Mouse (Mus musculus): ENCODE measurements around the gene Ppp2r5d.

Gene Ppp2r5d

GRCm38 (mm10) chr17:46679843-46680759 is 24.8 kb downstream of the Ppp2r5d start:
- DNase-seq: peak; percentile 60 to 73

GRCm38 (mm10) chr17:46678911-46679310 is 26.0 kb downstream of the Ppp2r5d start:
- no peak for DNase-seq

DNA sequence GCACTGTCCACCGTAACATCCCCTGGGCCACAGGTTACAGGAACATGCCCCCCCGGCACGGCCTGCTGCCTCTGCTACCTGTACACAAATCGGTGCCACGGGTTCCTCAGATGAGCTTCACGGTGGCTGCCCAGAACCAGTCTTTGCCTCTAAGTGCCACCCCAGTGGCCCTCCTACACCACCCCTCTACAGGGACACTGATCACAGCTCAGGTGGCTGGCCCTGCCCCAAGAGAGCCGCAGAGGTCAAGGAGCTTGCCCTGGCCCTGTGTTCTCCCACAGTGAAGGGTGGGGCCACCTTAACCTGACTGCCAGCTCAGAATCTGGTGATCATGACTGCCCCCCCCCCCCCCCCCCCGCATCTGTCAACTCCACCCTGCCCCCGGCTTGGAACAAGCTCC is 26.5 kb downstream of the Ppp2r5d start, which contains the start of gene Mea1:
TSS of gene Mea1 (plus strand) at position 378 of the 400 bp plus-strand sequence.
- peak; percentile 30 to 76 for DNase-seq

DNA sequence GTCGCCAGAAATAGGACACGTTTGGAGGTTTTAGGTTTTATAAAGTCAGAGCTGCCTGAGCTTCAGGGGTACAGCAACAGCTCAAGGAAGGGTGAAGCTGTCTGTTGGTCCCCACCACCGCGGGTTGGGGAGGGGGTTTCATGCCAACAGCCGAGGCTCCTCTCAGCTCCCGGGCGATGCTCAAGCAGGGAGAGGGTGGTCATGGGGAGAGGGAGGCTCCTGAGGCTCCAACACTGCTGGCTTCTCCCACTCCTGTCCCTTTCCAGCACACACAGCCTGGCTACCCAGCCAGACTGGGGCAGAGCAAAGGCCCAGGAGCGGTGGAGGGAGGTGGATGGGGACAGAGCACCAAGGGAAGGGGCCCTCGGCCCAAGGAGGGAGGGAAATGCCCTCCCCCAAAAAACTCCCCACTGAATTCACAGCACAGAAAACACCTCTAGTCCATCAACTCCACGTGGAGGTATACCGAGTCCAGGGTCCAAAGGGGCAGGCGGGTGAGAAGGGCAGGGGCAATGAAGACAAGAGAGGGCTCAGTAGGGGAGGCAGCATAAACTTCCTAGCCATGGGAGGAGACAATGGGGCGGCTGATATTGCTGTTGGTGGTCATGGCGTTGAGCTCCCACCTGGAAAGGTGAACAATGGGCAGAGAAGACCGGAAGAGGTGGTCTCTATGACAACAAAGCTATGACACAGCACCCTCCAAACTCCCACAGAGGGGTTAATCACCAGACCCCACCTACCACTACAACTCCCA is 30.2 kb downstream of the Ppp2r5d start:
- DNase-seq: peak in 1 of 2 experiments; percentile 61

DNA sequence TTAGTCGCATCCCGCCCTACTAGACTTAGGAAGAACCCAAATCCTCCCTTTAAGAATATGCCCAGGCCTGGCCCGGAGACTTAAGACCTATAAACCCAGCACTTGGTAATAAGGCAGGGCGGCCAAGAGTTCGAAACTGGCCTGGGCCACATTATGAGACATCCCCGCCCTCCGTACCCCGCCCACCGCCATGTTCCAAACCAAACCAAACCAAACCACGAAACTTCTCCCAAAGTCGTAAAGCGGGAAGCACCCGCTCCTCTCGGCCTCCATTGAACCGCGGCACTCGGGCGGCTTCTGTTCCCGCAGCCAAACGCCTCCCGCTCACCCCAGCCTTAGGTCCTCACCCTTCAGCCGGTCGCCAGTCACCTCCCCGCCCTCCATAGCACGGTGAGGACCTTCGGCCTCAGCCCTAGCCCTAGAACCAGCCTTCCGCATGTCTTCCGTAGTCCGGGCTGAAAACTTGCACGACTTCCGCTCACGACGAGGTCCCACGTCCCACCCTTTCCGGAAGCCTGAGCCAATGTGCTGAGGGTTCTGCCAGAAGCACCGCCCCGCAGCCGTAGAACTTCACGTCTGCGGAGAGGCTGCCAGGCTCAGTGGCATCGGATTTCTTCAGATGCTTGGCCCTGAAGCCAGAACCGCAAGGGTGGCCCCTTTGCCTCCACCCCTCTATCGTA is 30.9 kb downstream of the Ppp2r5d start, which contains the start of gene Rrp36:
TSS of gene Rrp36 (minus strand) at position 503 of the 680 bp plus-strand sequence.
- peak; percentile 93 to 97 for DNase-seq

GRCm38 (mm10) chr17:46669911-46670310 is 35.0 kb downstream of the Ppp2r5d start:
- DNase-seq: no peak

- peak in 1 of 2 experiments; percentile 58 for DNase-seq
These were observed 37.2 kb downstream of the Ppp2r5d start for GRCm38 (mm10) chr17:46667712-46668111.

- DNase-seq: peak; percentile 43 to 65
These were observed 42.2 kb downstream of the Ppp2r5d start for GRCm38 (mm10) chr17:46662730-46663129.

DNA sequence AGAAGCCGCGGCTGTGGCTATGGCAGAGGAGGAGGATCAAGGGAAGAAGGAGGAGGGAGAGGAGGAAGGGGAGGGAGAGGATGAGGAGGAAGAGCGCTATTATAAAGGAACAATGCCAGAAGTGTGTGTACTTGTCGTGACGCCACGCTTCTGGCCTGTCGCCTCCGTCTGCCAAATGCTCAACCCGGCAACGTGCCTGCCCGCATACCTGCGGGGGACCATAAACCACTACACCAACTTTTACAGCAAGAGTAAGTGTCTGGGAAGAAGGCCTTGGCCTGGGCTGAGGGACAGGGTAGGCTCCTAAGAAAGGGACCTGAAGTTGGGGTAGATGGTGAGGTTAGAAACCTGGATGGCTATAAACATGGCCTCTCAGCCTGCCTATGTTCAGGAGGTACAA is 42.9 kb downstream of the Ppp2r5d start:
- no peak for DNase-seq

GRCm38 (mm10) chr17:46661351-46661750 is 43.6 kb downstream of the Ppp2r5d start:
- no peak for DNase-seq

DNA sequence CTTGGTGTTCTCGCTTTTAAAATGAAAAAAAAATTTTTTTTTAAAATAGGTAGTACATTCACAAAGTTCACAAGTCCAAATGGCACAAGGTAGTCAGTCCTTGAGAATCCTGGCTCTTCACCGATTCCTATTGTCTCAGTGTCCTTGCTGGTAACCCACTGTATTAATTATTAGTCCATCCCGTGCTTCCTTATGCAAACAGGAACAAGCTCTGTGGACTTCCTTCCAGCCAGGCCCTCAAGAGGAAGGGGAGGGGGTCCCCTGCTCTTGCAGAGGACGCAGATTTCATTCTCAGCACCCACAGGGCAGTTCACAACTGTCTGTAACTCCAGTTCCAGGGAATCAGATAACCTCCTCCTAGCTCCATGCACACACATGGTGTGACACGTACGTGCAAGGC is 48.9 kb downstream of the Ppp2r5d start:
- DNase-seq: no peak

GRCm38 (mm10) chr17:46651755-46652547 is 53.0 kb downstream of the Ppp2r5d start:
- DNase-seq: no peak

DNA sequence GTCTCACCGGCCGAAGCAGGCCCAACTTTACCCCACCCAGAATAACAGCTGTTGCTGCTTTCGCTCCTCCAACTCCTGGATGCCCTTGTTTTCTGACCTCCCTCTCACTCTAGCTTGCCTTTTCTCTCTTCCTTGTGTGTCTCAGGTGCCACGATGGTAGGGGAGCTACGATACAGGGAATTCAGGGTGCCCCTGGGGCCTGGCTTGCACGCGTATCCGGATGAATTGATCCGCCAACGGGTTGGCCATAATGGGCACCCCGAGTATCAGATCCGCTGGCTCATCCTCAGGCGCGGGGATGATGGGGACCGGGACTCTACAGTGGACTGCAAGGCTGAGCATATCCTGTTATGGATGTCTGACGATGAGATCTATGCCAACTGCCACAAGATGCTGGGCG is 53.6 kb downstream of the Ppp2r5d start:
- no peak for DNase-seq

GRCm38 (mm10) chr17:46650232-46651031 is 54.5 kb downstream of the Ppp2r5d start, which contains the start of gene Cul7:
Cul7 (plus strand) TSS chr17:46650337.
- DNase-seq: peak; percentile 93 to 97

DNA sequence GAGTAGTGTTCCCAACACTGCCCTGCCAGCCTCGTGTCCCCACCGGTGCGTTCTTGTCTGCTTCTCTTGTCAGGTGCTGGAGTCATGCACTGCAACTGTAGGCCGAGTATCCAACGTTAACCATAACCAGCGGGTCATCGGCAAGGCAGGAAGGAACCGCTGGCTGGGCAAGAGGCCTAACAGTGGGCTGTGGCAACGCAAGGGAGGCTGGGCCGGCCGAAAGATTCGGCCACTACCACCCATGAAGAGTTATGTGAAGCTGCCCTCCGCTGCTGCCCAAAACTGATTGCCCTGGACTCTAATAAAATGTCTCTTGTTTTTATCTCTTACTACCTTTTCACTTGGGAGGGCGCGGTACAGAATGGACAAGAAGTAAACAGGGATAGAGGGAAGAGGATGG is 55.1 kb downstream of the Ppp2r5d start:
- DNase-seq: peak in 1 of 2 experiments; percentile 59

GRCm38 (mm10) chr17:46648436-46648835 is 56.5 kb downstream of the Ppp2r5d start:
- no peak for DNase-seq

GRCm38 (mm10) chr17:46647279-46647678 is 57.6 kb downstream of the Ppp2r5d start:
- no peak for DNase-seq

GRCm38 (mm10) chr17:46646322-46646662 is 58.6 kb downstream of the Ppp2r5d start:
- DNase-seq: no peak

DNA sequence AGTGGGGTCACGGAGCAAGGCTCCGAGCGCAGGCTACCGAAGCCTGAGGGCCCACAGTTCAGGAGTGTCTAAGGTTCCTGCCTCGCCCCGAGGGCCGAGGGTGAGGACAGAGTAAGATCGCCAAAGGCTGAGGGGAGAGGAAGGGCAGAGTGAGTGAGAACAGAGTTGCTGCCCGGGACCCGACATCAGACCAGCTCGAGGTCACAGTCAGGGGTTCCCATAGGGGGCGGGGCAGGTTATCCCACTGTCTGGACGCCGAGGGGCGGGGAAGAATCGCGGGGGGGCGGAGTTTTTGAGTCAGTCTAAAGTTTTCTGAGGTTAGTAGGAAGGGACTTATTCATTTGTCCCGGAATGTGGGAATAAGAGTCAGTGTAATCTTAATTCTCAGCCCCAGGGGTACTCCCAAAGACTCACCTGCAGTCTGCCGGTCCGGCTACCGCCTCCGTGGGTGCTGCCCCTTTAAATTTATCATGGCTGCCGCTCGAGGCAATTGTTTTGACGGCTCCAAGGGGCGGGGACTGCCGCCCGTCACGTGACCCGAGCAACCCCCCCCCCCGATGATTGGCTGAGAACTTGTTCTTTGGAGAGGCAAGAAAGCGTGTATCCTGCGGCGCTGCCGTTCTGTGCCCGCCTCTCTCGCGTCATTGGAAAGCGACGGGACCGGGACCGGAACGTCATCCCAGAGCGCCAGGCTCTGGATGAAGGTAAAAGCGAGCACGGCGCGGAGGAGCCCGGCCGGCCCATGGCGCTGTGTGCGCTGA is 59.2 kb downstream of the Ppp2r5d start, which contains the start of the genes Klc4 and Mrpl2:
TSS of gene Klc4 (minus strand) at position 462 of the 761 bp plus-strand sequence.
TSS of gene Mrpl2 (plus strand) at position 669 of the 761 bp plus-strand sequence.
- peak; percentile 99 for DNase-seq

DNA sequence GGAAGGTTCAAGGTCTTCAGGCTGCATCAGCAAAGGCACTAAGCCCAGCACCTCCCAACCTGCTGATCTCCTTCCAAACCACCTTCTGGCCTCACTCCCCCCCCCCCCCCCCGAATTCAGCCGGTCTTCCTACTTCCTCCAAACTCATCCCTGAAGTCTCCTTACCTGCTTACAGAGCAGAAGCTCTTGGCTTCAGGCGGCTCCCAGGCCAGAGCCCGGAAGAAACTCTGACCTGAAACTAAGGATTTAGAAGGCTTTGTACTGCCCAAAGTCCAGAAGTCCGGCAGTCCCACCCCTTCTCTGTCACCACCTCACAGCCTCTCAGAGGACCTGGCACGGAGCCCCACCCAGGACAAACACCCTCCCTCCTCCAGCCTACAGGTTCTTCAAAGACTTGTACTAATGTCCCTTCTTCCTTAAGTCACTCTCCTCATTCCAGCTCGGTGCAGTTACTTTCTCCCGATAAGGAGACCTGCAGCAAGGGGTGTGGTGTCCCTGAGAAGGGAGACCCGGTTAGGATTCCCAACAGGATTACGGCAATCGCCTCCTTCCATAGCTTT is 59.9 kb downstream of the Ppp2r5d start:
- DNase-seq: peak; percentile 93 to 96

Measured in kidney, postnatal 25 days (tissue).